Mouse (Mus musculus): ENCODE results near the gene AA467197. TPM values are rescaled to one million over a fixed set of nuclear protein-coding genes. Genes with fewer than 3 reads are reported as not detected.

Gene AA467197
- total RNA-seq, 1 experiment, result 0.54 TPM

DNA sequence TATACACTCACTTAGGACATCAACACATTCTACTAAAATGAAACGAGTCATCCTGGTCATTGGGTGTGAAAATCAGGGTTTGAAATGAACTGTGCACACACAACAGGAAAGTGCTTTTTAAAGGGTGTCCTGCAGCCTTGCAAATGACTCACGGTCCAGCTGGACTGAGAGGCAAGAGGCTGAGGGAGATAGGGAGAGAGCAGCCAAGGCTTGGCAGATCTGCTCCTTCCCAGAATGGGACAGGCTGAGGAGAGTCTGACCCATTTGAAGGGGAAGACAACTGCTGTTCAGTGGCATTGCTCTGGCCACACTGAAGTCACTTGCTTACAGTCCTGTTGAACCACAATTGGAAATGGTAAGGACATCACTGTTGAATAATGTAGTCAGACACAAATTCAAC is 37.0 kb upstream of the AA467197 start:
- H3K9ac ChIP-seq (ENCODE audit: insufficient read depth, low read depth, low read length, poor library complexity, severe bottlenecking), result no peak overlapping the region
- DNase-seq (ENCODE audit: low read depth, low spot score), result no peak
- in situ Hi-C loops (cut with MboI; ENCODE audit: low sequenced_read_pairs in 2 of 2, unreplicated experiment in 2 of 2), result no loop called here

DNA sequence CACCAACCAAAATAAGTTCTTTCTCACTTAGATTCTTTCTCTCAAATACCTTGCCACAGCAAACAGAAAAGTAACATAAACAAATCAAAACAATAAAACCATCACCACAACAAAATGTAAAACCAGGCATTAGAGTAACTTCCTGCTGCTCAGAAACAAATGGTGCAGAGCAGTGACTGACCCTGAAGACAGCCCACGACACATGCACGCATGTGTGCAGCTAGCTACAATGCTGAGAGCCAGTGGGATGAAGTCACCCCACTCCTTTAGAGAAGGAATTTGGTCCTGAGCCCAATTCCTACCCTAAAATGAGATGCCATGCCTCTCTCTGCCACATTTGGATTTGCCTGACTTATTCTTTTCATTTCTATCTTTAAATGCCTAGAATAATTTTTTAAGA is 35.4 kb upstream of the AA467197 start:
- no peak overlapping the region for H3K27ac ChIP-seq (ENCODE audit: insufficient read depth, low read depth, low read length, poor library complexity, severe bottlenecking)
- H3K9ac ChIP-seq (ENCODE audit: insufficient read depth, low read depth, low read length, poor library complexity, severe bottlenecking), result no peak overlapping the region
- H3K9me3 ChIP-seq (ENCODE audit: control insufficient read depth, insufficient read depth, low read depth, low read length), result no peaks in the 10 kb centered on the region
- H3K4me3 ChIP-seq (ENCODE audit: insufficient read depth in 1 of 2, low read depth in 1 of 2, low read length in 2 of 2, poor library complexity in 1 of 2, severe bottlenecking in 1 of 2), result no peak overlapping the region
- H3K4me1 ChIP-seq (ENCODE audit: control insufficient read depth in 2 of 2, insufficient read depth in 2 of 2, low read length in 2 of 2, poor library complexity in 1 of 2), result no peaks in the 10 kb centered on the region
- TF ChIP-seq CHD2 (IDR thresholded peaks at IDR 0.05; ENCODE audit: low read depth, low read length), result no peak
- TF ChIP-seq HCFC1 (IDR thresholded peaks at IDR 0.05; ENCODE audit: borderline replicate concordance, insufficient read depth, low read length), result no peak
- TF ChIP-seq ZNF384 (IDR thresholded peaks at IDR 0.05; ENCODE audit: low read depth, low read length), result no peak
- no peak for TF ChIP-seq MAFK (IDR thresholded peaks at IDR 0.05; ENCODE audit: insufficient read depth, low read depth, low read length)
- no peak for TF ChIP-seq ZC3H11A (IDR thresholded peaks at IDR 0.05; ENCODE audit: borderline replicate concordance, low read depth, low read length)
- H3K36me3 ChIP-seq (ENCODE audit: control insufficient read depth, insufficient read depth, low read length, poor library complexity, severe bottlenecking), result no peaks in the 10 kb centered on the region
- in situ Hi-C loops (cut with MboI; ENCODE audit: low sequenced_read_pairs in 2 of 2, unreplicated experiment in 2 of 2), result no loop called here
- no peak for DNase-seq (ENCODE audit: low read depth, low spot score)

More for the DNA sequence above, 37.0 kb upstream of the AA467197 start:
- Histone ChIP-seq H3K9me3 (ENCODE audit: control insufficient read depth, insufficient read depth, low read depth, low read length) (no peaks in the 10 kb centered on the region), H3K4me1 (ENCODE audit: control insufficient read depth in 2 of 2, insufficient read depth in 2 of 2, low read length in 2 of 2, poor library complexity in 1 of 2) (no peaks in the 10 kb centered on the region), H3K4me3 (ENCODE audit: insufficient read depth in 1 of 2, low read depth in 1 of 2, low read length in 2 of 2, poor library complexity in 1 of 2, severe bottlenecking in 1 of 2) (no peak overlapping the region), H3K27ac (ENCODE audit: insufficient read depth, low read depth, low read length, poor library complexity, severe bottlenecking) (no peak overlapping the region), H3K36me3 (ENCODE audit: control insufficient read depth, insufficient read depth, low read length, poor library complexity, severe bottlenecking) (no peaks in the 10 kb centered on the region)
- no peak for TF ChIP-seq HCFC1 (IDR thresholded peaks at IDR 0.05; ENCODE audit: borderline replicate concordance, insufficient read depth, low read length)
- TF ChIP-seq ZNF384 (IDR thresholded peaks at IDR 0.05; ENCODE audit: low read depth, low read length), result no peak
- TF ChIP-seq MAFK (IDR thresholded peaks at IDR 0.05; ENCODE audit: insufficient read depth, low read depth, low read length), result no peak

DNA sequence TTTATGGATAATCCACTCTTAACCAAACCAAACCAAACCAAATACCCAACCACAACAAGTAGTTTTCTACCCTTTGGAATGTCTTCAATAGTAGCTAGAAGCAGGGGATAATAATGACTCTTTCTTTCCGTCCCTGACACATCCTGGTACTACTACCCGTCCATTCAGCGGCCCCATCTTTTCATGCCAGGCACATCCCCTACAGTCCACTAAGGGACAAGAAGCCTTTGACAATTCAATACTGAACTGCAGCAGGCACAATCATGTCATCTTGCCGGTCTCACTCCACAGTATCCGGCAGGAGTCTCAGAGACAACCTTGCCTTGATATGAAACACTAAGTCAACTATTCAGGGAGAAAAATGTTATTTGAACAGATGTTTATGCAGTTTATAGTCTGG is 31.0 kb upstream of the AA467197 start:
- Histone ChIP-seq H3K4me3 (ENCODE audit: insufficient read depth in 1 of 2, low read depth in 1 of 2, low read length in 2 of 2, poor library complexity in 1 of 2, severe bottlenecking in 1 of 2) (no peak overlapping the region), H3K4me1 (ENCODE audit: control insufficient read depth in 2 of 2, insufficient read depth in 2 of 2, low read length in 2 of 2, poor library complexity in 1 of 2) (no peaks in the 10 kb centered on the region), H3K27ac (ENCODE audit: insufficient read depth, low read depth, low read length, poor library complexity, severe bottlenecking) (no peak overlapping the region), H3K9ac (ENCODE audit: insufficient read depth, low read depth, low read length, poor library complexity, severe bottlenecking) (no peak overlapping the region), H3K9me3 (ENCODE audit: control insufficient read depth, insufficient read depth, low read depth, low read length) (no peaks in the 10 kb centered on the region), H3K36me3 (ENCODE audit: control insufficient read depth, insufficient read depth, low read length, poor library complexity, severe bottlenecking) (no peaks in the 10 kb centered on the region)
- in situ Hi-C loops (cut with MboI; ENCODE audit: low sequenced_read_pairs in 2 of 2, unreplicated experiment in 2 of 2), result no loop called here
- DNase-seq (ENCODE audit: low read depth, low spot score), result no peak
- TF ChIP-seq HCFC1 (IDR thresholded peaks at IDR 0.05; ENCODE audit: borderline replicate concordance, insufficient read depth, low read length) (no peak), ZC3H11A (IDR thresholded peaks at IDR 0.05; ENCODE audit: borderline replicate concordance, low read depth, low read length) (no peak), CHD2 (IDR thresholded peaks at IDR 0.05; ENCODE audit: low read depth, low read length) (no peak), MAFK (IDR thresholded peaks at IDR 0.05; ENCODE audit: insufficient read depth, low read depth, low read length) (no peak), ZNF384 (IDR thresholded peaks at IDR 0.05; ENCODE audit: low read depth, low read length) (no peak)

DNA sequence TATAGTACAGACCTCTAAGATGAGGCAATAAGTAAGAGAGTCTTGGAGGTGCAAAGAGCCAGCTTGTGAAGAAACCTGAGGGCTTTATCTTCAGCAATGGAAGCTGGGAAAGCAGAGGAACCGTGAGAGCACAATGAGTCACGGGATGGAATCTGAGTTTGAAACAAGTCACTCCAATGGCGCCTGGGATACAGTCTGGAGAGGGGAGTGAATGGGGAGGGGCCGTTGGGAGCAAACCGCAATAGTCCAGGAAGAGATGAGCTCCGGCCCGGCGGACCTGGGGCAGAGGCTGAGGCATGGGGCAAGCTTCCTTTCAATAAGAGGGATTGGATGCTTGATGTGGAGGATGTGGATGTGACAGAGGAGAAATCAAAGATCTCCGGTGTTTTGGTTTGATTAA is 28.0 kb upstream of the AA467197 start:
- no peak for DNase-seq (ENCODE audit: low read depth, low spot score)
- in situ Hi-C loops (cut with MboI; ENCODE audit: low sequenced_read_pairs in 2 of 2, unreplicated experiment in 2 of 2), result no loop called here
- no peak overlapping the region for H3K9ac ChIP-seq (ENCODE audit: insufficient read depth, low read depth, low read length, poor library complexity, severe bottlenecking)
- H3K36me3 ChIP-seq (ENCODE audit: control insufficient read depth, insufficient read depth, low read length, poor library complexity, severe bottlenecking), result no peaks in the 10 kb centered on the region
- no peaks in the 10 kb centered on the region for H3K9me3 ChIP-seq (ENCODE audit: control insufficient read depth, insufficient read depth, low read depth, low read length)
- H3K4me1 ChIP-seq (ENCODE audit: control insufficient read depth in 2 of 2, insufficient read depth in 2 of 2, low read length in 2 of 2, poor library complexity in 1 of 2), result no peaks in the 10 kb centered on the region
- H3K4me3 ChIP-seq (ENCODE audit: insufficient read depth in 1 of 2, low read depth in 1 of 2, low read length in 2 of 2, poor library complexity in 1 of 2, severe bottlenecking in 1 of 2), result no peak overlapping the region
- H3K27ac ChIP-seq (ENCODE audit: insufficient read depth, low read depth, low read length, poor library complexity, severe bottlenecking), result no peak overlapping the region
- no peak for TF ChIP-seq MAFK (IDR thresholded peaks at IDR 0.05; ENCODE audit: insufficient read depth, low read depth, low read length)
- TF ChIP-seq HCFC1 (IDR thresholded peaks at IDR 0.05; ENCODE audit: borderline replicate concordance, insufficient read depth, low read length), result no peak
- no peak for TF ChIP-seq CHD2 (IDR thresholded peaks at IDR 0.05; ENCODE audit: low read depth, low read length)

Data from ES-E14 (cell line).